Mouse (Mus musculus) liver, adult 2 months (tissue): Measurements from ENCODE around the gene Muc3.

Experiments
- CTCF ChIP-seq: fragments of 200-500 bp; IDR thresholded peaks from 2 replicates; pipeline ENCODE4 v1.5.1; 2011; ENCODE audit warnings: low read depth, low read length, control low read depth
- POLR2A ChIP-seq: fragments of 200-500 bp; IDR thresholded peaks from 2 replicates; pipeline ENCODE4 v1.6.1; 2011; ENCODE audit warnings: low read length, control low read depth; ENCODE audit not compliant: insufficient read depth; ENCODE audit errors: extremely low read depth

- TF ChIP-seq POLR2A = no peak
- TF ChIP-seq CTCF = no peak
Measured at GRCm38 (mm10) chr5:137140836-137141235, 8.3 kb downstream of the Muc3 start.
